Mouse (Mus musculus): ENCODE data around the gene Fbxo34.
"Not testable (repeated sequence)": the region's sequence is repeated elsewhere in the genome, so short reads cannot be mapped to it uniquely, and the experiment has no call there.

Fbxo34 gene

DNA sequence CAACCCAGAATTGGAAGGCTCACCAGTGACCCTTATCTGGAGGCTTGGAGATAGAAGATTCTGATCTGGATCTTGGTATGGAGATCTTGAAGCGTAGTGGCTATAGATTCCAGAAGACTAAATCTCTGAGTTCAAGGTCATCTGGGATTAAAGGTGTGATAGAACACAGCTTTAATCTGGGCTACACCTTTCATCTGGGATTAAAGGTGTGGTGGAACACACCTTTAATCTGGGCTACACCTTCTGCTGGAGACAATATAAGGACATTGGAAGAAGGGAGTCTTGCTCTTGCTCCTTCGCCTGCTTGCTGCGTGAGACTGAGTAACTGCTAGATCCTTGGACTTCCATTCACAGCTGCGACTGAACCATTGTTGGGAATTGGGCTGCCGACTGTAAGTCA is at the start of gene Fbxo34:
Fbxo34 (plus strand) TSS at position 301 of the 400 bp plus-strand sequence.
- DNase-seq (ENCODE audit: low spot score in 2 of 2): not testable (repeated sequence)

DNA sequence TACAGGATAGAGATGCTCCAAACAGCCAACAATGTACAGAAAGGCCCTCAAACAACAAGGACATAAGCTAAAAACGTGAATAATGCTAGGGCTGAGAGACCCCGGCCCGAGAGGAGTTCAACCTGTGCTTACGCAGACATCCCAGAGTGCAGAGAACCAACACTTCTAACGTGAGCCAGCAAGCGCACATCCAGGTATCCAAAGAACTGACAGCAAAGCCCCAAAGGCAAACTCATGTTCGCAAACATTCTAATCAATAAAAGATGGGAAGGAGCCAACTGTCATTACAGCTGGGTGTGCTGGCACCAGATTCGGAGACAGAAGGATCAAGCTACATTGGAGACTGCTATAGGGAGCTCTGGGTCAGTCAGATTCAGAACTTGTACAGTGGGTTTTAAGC is 47.5 kb upstream of the Fbxo34 start:
- DNase-seq (ENCODE audit: low spot score in 2 of 2): no peak

- DNase-seq (ENCODE audit: low spot score in 2 of 2): no peak
Measured at GRCm38 (mm10) chr14:47406000-47406399, 44.2 kb upstream of the Fbxo34 start.

GRCm38 (mm10) chr14:47417346-47417745 is 32.9 kb upstream of the Fbxo34 start:
- no peak for DNase-seq (ENCODE audit: low spot score in 2 of 2)

DNA sequence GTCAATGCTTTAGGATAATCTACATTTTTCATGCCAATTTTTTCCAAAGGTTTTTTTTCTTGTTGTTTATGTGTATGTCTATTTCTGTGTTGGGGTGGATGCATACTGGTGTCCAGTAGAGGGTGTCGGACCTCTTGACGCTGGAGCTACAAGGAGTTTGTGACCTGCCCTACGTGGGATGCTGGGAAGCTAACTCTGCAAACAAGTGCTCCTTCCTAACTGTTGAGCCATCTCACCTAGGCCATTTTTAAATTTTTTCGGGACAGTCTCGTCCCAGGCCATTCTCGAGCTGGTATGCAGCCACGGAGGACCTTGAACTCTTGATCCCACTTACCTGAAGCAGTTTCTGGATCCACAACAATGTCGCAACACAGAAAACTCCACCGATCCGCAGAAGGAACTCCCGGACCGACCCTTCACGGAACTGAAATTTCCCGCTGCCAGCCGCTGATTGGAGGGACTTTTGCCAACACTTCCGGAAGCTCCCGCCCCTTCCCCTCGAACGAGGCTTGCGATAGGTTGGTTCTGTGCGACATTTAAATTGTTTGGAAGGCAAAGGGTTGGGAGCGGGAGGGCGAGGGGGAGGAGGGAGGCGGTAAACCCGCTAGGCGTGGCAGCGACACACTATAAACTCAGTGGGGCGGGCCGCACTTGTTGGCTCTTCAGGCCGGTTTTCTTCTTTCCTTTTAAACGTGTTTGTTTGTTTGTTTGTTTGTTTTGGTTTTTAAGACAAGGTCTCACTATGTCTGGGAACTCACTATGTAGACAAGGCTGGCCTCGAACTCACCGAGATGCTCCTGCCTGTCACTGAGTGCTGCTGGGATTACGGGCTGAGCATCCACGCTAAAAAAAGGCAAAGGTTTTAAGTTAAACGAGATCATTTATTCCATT is 32.2 kb upstream of the Fbxo34 start, which contains the start of gene Dlgap5:
Dlgap5 (minus strand) TSS at position 633 of the 891 bp plus-strand sequence.
- DNase-seq (ENCODE audit: low spot score in 2 of 2): peak; percentile 91 to 92

DNA sequence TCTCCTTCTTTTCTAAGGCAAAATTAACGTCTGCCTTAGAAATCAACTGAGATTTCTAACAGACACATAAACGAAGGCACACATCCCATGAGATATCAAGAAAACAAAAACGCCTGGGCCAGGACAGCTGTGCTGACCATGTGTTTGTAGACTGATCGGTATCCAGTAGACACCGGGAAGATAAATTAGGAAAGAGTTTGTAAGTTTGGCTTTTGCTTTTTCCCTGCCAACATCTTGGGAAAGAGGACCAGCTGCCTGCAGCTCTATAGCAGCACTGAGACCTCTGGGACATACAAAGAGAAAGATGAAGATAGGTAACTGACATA is 31.6 kb upstream of the Fbxo34 start:
- DNase-seq (ENCODE audit: low spot score in 2 of 2): peak in 1 of 2 experiments; percentile 4

DNA sequence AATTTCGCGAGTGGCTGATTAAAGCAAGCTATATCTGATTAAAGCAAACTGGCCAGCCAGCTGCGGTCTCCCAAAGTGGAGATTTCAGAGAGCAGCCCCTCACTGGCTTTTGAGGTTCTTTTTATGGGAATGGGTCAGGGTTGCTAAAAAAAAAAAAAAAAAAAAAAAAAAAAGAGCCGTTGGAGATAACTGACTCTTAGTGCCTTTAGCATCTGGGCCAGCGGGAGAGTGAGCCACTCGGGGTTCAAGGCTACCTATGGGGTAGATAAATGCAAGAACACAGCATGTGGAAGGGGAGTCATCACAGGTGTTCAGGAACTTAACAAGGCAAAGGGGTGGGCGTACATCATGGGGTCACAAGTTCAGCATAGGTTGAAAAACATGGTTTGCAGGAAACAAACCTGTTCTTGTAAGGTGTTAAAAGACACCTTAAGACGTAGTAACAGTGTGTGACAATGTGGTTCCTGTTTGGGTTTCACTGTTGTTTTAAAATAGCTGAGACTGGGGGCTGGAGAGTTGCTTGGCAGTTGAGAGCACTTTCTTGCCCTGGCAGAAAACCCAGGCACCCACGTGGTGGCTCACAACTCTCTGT is 31.1 kb upstream of the Fbxo34 start:
- DNase-seq (ENCODE audit: low spot score in 2 of 2): no peak

- no peak for DNase-seq (ENCODE audit: low spot score in 2 of 2)
Measured at GRCm38 (mm10) chr14:47419723-47420276, 30.4 kb upstream of the Fbxo34 start.

DNA sequence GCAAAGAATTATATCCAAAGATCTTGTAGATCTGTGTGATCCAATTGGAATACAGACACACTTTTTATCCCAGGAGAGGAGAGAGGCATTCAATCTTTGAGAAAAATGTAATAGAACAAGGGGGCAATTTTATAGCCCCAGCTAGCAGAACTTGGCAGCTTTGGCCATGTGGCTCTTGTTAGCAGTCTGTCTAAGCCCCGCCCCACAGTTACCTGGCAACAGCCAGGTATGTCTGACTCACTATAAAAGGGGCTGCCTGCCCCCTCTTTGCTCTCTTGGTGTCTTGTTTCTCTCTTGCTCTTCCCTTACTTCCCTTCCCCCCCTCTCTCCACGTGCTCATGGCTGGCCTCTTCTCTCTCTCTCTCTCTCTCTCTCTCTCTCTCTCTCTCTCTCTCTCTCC is 28.6 kb upstream of the Fbxo34 start:
- DNase-seq (ENCODE audit: low spot score in 2 of 2): no peak

DNA sequence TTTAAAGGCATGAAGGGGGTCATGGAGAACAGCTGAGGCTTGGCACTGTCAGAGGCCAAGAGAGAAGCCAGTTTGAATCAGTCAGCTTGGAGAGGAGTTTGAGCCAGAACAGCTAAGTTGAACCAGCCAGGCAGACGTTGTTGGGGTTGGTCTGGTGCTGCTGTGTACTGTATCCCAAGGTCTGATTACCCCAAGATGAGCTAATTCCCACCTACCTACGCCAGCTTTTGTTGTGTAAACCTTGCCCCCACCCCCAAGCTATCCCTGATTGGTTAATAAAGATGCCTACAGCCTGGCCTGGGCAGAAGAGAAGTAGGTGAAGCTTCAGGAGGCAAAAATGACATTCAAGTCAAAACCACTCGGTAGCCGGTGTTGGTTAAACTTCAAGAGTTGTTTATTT is 27.8 kb upstream of the Fbxo34 start:
- DNase-seq (ENCODE audit: low spot score in 2 of 2): no peak

GRCm38 (mm10) chr14:47432987-47433386 is 17.2 kb upstream of the Fbxo34 start:
- DNase-seq (ENCODE audit: low spot score in 2 of 2): no peak

GRCm38 (mm10) chr14:47438947-47439346 is 11.3 kb upstream of the Fbxo34 start:
- no peak for DNase-seq (ENCODE audit: low spot score in 2 of 2)

DNA sequence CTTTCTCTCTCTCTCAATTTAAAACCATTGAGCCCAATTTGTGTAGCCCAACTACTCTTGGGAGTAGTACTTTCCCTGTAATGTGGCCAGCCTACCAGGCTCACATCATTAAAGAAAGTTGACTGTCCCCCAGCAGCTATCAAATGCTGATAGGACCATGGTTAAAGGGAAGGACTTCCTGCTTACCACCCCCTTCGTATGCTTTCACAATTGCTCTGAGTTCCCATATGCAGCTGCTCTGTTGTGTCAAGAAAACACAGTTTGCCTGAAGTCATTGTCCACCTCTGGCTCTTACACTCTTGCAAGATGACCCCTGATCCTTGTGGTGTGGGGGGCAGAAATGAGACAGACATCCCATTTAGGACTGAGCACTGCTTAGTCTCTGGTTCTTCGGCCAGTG is 5.3 kb upstream of the Fbxo34 start:
- peak in 1 of 2 experiments; percentile 28 for DNase-seq (ENCODE audit: low spot score in 2 of 2)

DNA sequence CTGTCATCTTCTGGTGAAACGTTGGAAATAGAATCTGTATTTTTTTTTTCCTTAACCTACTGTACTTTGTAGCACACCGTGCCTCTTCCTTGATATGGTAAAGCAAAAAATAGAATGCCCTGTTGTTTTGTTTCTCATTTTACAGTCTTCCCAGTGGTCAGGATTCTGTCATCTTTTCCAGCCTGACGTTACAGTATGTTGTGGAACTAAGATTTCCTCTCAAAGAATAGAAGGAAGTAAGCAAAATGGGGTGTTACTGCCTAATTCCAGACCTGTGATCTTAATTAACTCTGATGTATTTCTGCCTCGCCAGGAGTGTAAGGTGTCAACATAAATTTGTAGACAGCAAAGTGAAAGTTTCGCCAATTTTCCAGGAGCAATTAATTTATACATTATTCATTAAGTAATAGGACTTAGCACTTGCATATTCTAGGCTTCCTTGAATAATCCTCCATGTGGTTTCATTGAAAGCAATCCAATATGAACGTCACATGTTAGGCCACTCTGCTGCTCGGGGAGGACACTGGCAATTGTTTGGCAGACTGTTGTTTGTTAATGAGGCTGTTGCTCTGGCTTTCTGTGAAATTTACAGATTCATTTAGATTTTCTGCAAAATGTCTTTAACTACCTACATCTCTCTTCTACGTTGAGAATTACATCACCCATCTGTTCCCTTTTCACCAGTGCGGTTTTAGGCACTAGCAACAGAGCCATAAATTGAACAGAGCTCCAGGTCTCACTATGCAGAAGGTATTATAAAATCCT is 4.7 kb upstream of the Fbxo34 start:
- peak; percentile 34 to 68 for DNase-seq (ENCODE audit: low spot score in 2 of 2)

- DNase-seq (ENCODE audit: low spot score in 2 of 2): no peak
Measured at GRCm38 (mm10) chr14:47459556-47459955, 9.3 kb downstream of the Fbxo34 start.

GRCm38 (mm10) chr14:47461997-47462396 is 11.8 kb downstream of the Fbxo34 start:
- no peak for DNase-seq (ENCODE audit: low spot score in 2 of 2)

- no peak for DNase-seq (ENCODE audit: low spot score in 2 of 2)
Measured at GRCm38 (mm10) chr14:47462453-47462852, 12.2 kb downstream of the Fbxo34 start.

DNA sequence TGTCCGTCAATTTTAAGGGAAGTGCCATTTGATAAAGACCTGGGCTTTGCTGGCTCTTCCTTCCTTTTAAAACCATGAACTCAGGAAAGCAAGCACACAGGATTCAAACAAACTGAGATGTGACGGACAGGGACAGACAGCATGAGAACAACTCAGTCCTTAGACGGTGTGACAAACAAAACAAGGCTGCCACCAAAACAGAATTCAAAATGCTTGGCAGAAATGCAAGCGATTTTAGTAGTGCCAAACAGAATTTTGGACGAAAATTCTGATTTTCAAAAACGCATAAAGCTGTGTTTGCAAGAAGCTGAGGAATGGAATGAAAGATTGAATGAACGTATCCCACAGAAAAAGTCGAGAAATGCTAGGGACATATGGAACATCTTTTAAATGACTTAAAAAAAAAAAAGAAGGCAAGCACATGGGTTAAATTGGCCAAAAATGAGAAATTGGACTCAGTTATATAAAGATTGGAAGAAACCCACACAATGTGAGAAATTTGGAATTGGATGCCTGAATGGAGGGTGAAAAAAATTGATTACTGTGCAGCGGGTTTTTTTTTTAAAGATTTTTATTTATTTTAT is 12.7 kb downstream of the Fbxo34 start:
- DNase-seq (ENCODE audit: low spot score in 2 of 2): no peak

DNA sequence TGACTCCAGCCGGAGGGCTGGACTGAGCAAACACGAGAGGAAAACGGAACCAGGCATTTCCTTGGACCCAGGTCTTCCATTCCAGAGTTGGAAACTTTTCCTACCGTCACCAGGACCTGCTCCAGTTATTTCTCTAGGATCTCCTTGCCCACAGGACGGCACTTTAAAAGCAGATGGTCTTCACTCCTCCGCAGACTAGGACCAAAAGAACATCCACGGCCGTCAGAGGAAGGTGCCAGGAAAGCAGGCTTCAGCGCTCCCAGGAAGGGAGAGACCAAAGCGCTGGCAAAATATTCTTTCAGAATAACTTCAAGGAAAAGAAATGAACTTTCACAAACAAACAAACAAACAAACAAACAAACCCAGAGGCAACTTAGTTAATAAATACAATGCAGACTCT is 14.2 kb downstream of the Fbxo34 start:
- no peak for DNase-seq (ENCODE audit: low spot score in 2 of 2)

DNA sequence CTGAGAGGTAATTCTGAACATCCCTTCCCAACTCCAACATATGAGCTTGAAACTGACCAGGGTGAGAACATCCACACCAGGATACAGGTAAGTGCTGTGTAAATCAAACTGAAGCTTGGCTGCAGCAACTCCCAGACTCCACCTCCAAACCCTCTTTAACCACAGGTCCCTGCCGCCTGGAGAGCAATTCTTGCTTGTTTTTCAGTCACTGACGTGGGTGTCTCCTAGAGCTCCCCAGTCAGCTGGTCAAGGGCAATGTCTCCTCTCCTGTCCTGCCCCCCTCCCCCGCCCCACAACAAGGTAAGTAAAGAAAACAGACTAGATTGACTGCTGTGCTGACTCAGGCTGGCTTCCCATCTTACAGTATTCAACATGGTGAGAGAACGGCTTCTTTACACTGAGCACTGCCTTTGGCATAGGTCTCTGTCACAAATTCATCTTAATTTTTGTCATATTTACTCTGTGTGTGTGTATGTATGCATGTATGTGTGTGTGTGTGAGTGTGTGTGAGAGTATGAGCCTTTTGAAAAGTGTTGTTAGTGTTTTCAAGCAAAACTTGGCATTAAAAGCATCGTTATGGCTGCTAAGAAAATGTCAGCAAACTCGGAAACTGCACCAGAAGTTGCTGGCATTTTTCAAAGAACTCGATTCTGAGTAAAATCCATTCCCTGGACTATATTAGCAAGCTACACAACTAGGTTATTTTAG is 15.4 kb downstream of the Fbxo34 start:
- no peak for DNase-seq (ENCODE audit: low spot score in 2 of 2)

DNA sequence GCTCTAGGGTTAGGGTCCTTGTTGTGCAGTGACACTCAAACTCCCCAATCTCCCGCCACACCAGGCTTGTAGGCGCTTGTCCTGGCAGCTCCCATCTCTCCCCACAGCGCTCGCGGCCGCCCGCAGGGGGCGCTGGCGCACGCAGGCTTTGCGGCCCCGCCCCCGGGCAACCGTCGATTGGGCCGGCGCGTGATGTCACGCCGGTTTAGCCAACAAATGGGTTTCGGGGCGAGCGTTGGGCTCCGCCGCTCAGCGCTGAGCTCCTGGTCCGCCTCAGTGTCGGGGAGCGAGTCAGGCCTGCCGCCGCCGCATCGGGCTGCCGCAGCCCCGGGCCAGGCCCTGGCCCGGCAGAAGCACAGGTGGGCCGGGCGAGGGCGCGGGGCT is 22.1 kb downstream of the Fbxo34 start:
- DNase-seq (ENCODE audit: low spot score in 2 of 2): peak; percentile 91 to 95
